Mouse (Mus musculus) testis, adult 2 months (tissue): ENCODE measurements at regions not wholly inside any gene's neighbourhood (a gene's known extent, or its start where the extent isn't known, plus 50 kb on each side); places are given as distances from the start of the nearest gene placed in this dataset.

Experiments used
- CTCF ChIP-seq: fragments of 200-500 bp; IDR thresholded peaks from 2 replicates; pipeline ENCODE4 v1.5.1; 2012; ENCODE audit warnings: low read depth, mild to moderate bottlenecking, inconsistent platforms, low read length, moderate library complexity; ENCODE audit not compliant: control insufficient read depth, insufficient read depth, insufficient replicate concordance
- POLR2A ChIP-seq: fragments of 200-500 bp; IDR thresholded peaks from 2 replicates; pipeline ENCODE4 v1.6.1; 2012; ENCODE audit warnings: low read depth, mild to moderate bottlenecking, inconsistent platforms, low read length, moderate library complexity; ENCODE audit not compliant: control insufficient read depth

DNA sequence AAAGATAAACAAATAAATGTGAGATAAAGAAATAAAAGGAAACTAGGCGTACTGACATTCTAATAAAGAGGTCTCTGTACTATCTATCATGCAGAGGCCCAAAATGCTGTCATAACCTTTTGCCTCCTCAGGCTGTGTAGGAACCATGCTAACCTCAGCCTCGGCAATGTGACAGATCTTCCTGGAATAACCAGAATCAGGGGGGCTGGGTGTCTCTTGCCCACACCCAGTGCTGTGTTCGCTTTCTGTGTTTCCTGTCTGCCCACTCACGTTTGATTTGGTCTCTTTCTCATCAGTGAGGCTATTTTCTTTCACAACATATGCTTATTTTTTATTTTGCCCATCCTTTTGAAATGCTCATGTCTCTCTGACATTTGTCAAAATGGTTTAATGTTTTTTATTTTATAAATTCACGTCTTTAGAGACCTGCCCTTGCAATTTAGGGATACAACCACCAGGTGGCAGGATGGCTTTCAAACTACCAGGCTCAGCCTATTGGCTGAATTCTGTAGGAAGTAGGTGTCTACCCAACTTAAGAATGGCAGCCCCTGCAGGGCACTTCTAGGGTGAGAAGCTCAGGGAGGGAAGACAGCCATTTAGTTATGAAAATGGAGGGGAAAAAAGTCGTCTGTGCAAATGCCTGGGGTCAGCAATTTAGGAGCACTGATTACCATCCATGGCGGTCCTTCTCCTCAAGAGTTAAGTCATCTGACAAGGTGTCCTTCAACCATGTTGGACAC, 550.8 kb downstream of the Rnf144a start:
- TF ChIP-seq POLR2A (no peak), CTCF (no peak)
